Mouse (Mus musculus) fat pad, adult 2 months (tissue): ENCODE data around the gene Tmem135.

ENCODE experiments used
- DNase-seq: peaks from one replicate; pipeline ENCODE4 v3.0.0-alpha.2; 2011; ENCODE audit warnings: low read depth, low spot score; ENCODE audit errors: extremely low read depth

The Tmem135 gene

DNA sequence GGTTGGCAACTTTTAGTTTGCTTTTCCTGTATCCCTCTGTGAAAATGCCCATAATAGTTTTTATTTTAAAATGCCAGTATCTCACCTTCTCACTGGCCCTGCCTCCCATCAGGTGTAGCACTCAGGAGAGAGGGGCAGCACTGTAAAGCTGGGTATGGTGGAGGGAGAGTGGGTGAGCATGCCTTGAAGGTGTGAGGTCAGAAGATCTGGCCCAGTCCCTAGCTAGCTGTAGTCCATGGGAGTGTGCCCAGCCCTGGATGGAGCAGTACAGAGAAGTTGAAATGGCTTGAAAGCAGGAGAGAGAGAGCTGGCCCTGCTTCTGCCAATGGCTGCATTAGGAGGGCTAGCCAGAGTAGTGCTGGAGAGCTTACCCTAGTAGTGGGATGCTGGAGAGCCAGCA, 202.1 kb downstream of the Tmem135 start:
- DNase-seq = no peak

DNA sequence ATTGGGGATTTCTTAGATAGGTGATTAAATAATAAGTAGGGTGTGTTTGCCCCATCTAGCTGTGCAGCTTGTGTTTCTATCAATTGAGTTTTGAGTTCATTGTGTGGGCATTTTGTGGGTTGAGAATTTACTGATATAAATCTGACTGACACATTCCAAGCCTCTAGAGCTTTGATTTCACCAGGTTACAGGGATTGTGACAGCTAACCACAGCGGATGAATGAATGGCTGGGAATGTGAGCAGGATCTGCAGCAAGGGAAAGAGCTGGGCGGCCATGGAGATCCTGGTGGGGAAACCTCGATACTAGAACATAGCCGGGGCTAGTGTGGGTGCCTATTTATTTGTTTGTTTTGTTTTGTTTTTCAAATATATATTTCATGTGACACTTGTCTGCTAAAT, 205.5 kb downstream of the Tmem135 start:
- DNase-seq = no peak

DNA sequence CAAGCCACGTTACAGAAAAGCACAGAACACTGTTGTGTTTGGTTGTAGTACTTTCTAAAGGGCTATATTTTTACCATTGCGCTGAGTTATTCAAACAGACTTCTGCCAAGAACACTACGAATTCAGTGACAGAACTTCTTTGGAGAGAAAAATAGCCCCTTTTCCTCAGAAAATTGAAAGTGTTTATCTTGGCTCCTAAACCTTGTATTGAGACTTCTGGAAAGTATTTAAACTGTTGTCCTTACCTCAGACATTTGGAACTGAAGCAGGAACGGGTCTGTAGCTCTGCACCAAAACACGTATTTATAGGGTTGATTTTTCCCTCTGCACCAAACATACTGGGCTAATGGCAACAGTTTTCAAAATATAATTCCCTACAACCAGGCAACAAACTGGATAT, 210.6 kb downstream of the Tmem135 start:
- no peak for DNase-seq

DNA sequence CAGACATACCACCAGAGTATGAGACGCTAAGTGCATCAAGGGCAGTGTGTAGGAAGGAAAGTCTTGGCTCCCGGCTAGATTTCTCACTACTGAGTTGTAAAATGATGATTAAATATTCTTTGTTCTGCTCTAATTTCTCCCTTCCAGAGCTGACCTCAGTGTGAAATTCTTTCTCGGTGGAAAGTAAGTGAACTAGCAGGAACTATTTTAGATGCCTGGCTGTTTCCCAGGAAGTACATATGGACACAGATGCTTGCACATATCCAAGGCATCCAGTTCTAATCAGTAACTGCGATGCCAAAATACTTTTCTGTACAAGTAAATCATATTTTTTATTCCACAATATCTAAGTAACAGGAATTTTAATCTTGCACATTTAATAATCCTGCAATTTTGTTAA, 220.1 kb downstream of the Tmem135 start:
- no peak for DNase-seq

DNA sequence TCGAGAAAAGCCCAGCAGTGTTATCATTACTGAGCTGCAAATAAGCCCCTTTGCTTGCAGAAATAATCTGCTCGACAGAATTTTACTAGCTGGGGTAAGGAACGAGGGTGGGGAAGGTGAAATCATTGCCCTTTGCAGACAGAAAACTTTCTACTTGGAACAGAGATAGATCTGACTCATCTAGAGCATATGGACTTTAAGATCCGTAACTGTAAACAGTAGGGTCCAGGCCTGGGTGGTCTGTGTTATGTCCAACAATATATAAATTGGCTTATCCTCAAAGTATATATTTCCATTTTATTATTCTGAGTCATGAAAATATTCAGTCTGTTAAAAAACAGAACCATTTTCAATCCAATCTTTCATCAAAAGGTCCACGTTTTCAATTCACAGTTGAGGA, 221.1 kb downstream of the Tmem135 start:
- DNase-seq = no peak

DNA sequence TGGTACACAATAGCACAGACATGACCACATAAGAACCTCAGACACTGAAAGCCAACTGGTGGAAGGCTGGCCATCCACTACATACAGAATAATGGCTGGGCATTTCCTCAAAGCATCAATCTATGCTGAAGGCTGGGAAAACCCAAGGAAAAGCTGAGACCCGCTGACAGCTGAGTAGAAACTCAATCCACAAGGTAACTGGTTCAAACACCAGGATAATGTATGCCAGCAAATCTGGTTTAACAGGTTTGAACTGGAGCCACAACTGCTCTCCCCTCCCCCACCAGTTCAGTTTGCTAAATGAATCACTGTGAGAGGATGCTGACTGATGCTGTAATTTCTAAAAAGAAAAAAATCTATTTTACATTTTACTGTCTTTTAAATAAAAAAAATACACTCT, 222.7 kb downstream of the Tmem135 start:
- DNase-seq = no peak

GRCm38 (mm10) chr7:89178601-89179000, 225.4 kb downstream of the Tmem135 start:
- DNase-seq = peak; percentile 86

DNA sequence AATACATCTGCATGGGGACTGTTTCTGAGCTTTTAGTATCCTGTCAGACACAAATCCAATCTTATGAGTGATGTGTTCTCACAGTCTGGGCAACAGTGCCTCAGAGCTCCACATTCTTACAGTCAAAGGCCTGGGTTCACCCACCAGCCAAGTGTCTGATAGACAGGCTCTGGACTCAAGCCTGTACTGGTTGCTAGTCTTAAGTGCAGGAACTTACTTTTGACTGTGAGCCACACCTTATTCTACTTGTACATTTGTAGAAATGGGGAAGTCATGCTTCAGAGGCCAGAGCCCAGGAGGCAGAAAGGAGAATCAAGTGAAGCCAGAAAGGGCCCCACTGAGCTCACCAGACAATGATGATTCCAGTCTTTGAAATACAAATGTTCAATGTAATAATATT, 226.1 kb downstream of the Tmem135 start:
- no peak for DNase-seq

GRCm38 (mm10) chr7:89174430-89174829, 229.6 kb downstream of the Tmem135 start:
- no peak for DNase-seq

- no peak for DNase-seq
Measured at GRCm38 (mm10) chr7:89173018-89173417, 231.0 kb downstream of the Tmem135 start.

GRCm38 (mm10) chr7:89171790-89172467, 232.1 kb downstream of the Tmem135 start:
- no peak for DNase-seq

DNA sequence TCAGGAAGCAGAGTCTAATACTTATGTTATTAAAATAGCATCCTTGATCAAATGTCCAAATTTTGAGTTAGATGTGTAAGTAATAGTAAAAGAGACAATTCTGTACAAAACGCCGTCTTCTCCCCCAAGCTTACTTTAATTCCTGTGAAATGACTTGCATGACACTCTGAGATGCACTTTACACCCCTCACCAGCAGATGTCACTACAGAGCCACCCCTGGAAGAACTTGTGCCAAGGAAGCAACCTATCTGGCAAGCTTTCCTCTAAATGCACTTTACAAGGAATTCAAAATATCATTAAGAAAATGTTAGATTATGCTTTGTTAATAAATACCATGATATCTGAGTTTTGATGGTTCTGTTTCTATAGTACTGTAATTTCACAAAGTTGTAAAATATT, 235.4 kb downstream of the Tmem135 start:
- DNase-seq = no peak

- no peak for DNase-seq
Measured at GRCm38 (mm10) chr7:89165528-89165927, 238.5 kb downstream of the Tmem135 start.

DNA sequence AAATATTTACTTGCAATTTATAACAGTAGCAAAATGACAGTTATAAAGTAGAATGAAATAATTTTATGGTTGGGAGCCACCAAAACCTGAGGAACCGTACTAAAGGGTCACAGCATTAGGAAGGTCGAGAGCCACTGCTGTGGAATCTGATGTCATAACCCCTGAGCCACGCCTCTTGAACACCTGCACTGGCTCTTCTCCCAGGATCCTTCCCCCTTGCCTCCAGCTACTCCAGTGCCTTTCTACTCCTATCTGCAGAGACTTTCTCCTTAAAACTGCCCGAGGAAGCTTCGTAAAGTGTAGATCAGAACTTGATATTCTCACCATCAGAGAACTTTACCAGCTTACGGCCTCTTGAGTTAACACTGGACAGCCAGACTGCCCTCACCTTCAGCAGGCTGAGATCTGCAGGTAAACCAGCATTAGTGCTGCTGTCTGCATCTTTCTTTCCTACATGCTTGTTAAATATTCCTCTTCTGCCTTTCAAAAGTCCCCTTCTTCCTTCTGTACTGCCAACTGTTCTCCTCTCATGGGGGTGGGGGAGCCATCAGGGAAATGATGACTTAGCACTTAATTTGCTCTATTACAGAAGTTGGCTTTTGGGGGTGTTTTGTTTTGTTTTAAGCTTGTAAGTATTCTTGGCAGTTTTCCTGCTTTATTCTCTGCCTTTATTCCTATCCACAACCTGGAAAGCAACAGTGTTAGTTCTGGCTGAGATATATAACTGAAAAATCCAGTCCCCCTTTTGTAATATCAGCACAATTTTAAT, 242.2 kb downstream of the Tmem135 start:
- peak; percentile 65 for DNase-seq

DNA sequence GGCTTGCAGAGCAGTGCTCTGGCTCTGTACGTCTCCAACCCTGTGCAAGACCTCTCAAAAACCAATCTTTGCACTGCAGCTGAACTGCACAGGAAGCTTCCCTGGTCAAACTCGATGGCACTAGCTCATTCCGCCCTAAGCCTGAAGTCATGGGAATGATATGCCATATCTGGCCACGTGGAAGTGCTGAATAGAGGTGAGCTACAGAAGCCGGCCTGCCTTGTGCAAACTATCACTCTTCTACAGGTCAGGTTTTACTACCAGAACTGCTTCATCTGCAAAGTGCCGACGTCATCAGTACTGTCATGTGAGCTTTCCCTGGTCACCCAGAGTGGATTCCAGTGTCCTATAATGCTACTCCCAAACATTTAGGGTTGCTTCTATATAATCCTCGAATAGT, 246.7 kb downstream of the Tmem135 start:
- no peak for DNase-seq

DNA sequence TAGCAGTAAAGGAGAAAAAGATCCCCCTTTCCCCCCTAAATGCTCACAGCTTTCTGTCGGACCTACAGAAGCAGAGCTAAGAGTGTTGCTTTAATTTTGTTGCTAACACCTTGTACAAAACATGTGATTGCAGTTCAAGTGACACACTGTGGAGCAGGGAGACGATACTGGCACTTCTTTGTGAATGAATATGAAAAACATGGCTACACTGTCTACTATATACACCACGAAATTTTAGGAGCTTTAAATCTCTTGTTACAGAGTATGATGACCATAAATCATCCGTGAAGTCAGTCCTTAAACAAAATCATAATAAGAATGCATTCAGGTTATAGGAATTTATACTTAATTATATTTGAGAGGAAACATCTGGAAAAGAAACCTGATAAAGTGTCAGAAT, 247.4 kb downstream of the Tmem135 start:
- no peak for DNase-seq

DNA sequence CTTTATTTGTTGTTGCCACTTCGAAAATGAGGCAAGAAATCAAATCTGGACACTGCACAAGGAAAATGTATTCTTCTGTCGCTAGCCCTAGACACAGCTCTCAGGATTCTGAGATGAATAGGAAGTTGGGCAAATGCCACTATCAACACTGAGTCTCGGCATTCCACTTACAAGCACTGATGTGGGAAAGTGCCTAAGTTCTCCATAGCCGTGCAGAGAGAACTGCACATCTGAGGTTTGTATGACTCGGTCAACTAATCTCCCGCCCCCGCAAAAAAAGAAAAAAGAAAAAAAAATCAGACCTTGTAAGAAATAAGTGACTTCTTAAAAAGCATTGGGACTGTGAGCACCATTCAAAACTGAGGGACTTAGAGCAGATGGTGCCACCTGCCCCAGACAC, 248.3 kb downstream of the Tmem135 start:
- no peak for DNase-seq

- DNase-seq = no peak
Measured at GRCm38 (mm10) chr7:89155223-89155622, 248.8 kb downstream of the Tmem135 start.

DNA sequence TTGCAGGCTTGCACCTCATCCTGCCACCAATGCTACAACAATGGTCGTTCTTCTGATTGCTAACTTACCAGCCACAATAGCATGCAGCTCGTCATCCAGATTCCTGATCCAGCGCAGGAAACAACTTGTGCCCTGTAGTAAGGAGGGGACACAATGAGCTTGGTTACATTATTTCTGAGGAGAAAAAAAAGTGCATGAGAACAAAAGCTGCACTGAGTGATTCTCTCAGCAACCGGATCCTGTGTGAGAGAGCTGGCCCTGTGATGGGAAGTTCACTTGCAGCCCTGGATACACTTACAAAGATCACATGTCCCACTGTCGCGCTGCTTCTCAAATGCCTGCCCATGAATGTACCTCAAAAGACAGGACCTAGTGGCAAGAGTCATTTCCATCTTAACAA, 252.7 kb downstream of the Tmem135 start:
- DNase-seq = no peak

DNA sequence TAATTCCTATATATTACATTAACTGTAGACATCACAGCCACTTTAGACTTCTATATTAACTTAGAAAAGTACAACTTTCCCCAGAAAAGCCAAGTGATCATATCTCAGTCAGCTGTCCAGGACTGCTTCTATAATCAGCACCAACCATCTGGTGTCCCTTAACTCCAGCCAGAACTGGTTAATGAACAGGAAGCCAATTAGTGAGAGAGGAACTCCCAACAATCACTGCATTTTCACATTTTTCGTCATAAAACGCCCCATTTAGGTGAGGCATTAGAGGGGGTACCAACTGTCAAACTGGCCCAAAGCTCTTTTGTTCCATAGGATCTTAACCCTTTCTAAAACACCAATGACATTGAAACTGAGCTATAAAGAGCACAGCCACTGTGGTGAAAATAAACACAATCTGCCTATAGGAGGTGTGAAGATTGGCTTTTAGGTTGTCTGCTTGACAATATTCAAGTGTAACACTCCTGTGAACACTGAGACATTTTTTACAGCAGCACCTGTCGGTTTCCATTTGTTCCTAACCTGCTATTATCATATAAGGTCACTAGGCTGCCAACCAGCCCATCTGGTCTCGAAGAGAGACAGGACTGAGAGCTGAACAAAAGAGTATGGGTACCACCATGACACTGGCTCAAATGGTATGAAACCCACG, 263.3 kb downstream of the Tmem135 start:
- no peak for DNase-seq

- no peak for DNase-seq
Measured at GRCm38 (mm10) chr7:89134884-89135511, 269.0 kb downstream of the Tmem135 start.
